Mouse (Mus musculus) kidney, embryonic 14.5 days (tissue): ENCODE measurements around the gene Ccdc167. TPM values are rescaled to one million over a fixed set of nuclear protein-coding genes. Genes with fewer than 3 reads are reported as not detected.

Source experiments
- ATAC-seq: fragments of 200-750 bp; cut with Nextera tagmentation; 2 replicates; pipeline ENCODE4 v1.8.0; 2017; ENCODE audit warnings: moderate number of reproducible peaks, mild to moderate bottlenecking, moderate TSS enrichment, moderate library complexity; ENCODE audit not compliant: low FRiP score, low TSS enrichment
- H3K27ac ChIP-seq: fragments of 300-500 bp; sonication (generic); 2 replicates; pipeline ENCODE4 v1.5.1; 2014; ENCODE audit warnings: low read depth, mild to moderate bottlenecking, low read length, moderate library complexity, mixed read lengths
- H3K27me3 ChIP-seq: fragments of 300-500 bp; sonication (generic); 2 replicates; pipeline ENCODE4 v1.6.1; 2014; ENCODE audit warnings: mild to moderate bottlenecking, low read length; ENCODE audit not compliant: control insufficient read depth, insufficient read depth
- H3K36me3 ChIP-seq: fragments of 300-500 bp; sonication (generic); 2 replicates; pipeline ENCODE4 v1.6.1; 2014; ENCODE audit warnings: low read length, mixed read lengths; ENCODE audit not compliant: control insufficient read depth, insufficient read depth
- H3K4me1 ChIP-seq: fragments of 300-500 bp; sonication (generic); 2 replicates; pipeline ENCODE4 v1.6.1; 2014; ENCODE audit warnings: low read length, mixed read lengths; ENCODE audit not compliant: control insufficient read depth, insufficient read depth
- H3K4me2 ChIP-seq: fragments of 300-500 bp; sonication (generic); replicated peaks from 2 replicates; pipeline ENCODE4 v1.6.1; 2014; ENCODE audit warnings: low read depth, mild to moderate bottlenecking, low read length
- H3K4me3 ChIP-seq: fragments of 300-500 bp; sonication (generic); 2 replicates; pipeline ENCODE4 v1.5.1; 2014; ENCODE audit warnings: mild to moderate bottlenecking, low read length
- H3K9ac ChIP-seq: fragments of 300-500 bp; sonication (generic); 2 replicates; pipeline ENCODE4 v1.6.1; 2014; ENCODE audit warnings: low read depth, mild to moderate bottlenecking, low read length, moderate library complexity
- H3K9me3 ChIP-seq: fragments of 300-500 bp; sonication (generic); 2 replicates; pipeline ENCODE4 v1.6.1; 2016; ENCODE audit warnings: low read length; ENCODE audit not compliant: control insufficient read depth
- WGBS: fragments of 180-500 bp; shearing (Covaris S2); extraction: QIAGEN DNeasy Blood & Tissue Kit; methylation state at CpG from one replicate; pipeline ENCODE4 v1.1.7; 2014; 5-methylcytosine and 5-hydroxymethylcytosine counted together
- polyA plus RNA-seq: library from polyadenylated mRNA; unstranded; fragments of >200 nt; fragmentation: Nextera tagmentation; extraction: Ambion mirVana; gene quantifications from 2 replicates; pipeline ENCODE4 v1.2.1, GENCODE M21; 2014

The Ccdc167 gene
- polyA plus RNA-seq, 1 experiment from 2014 or later: 14.8 TPM

- H3K27ac ChIP-seq: no peak overlapping the region
- no peak overlapping the region for H3K4me3 ChIP-seq
- no peaks in the 10 kb centered on the region for H3K27me3 ChIP-seq
- peaks cover 31% of the 10 kb centered on the region for H3K36me3 ChIP-seq
- H3K4me1 ChIP-seq: no peaks in the 10 kb centered on the region
- H3K9ac ChIP-seq: no peak overlapping the region
- H3K9me3 ChIP-seq: no peaks in the 10 kb centered on the region
- ATAC-seq: no peak
- H3K4me2 ChIP-seq: no peak overlapping the region
- 98% methylated on average over 4 of the region's 4 CpGs for WGBS
These were observed 47.8 kb downstream of the Ccdc167 start for GRCm38 (mm10) chr17:29669030-29669429.

- H3K36me3 ChIP-seq: peaks cover 28% of the 10 kb centered on the region
- no peak overlapping the region for H3K4me3 ChIP-seq
- no peak overlapping the region for H3K9ac ChIP-seq
- 87% methylated on average over 10 of the region's 10 CpGs for WGBS
- no peaks in the 10 kb centered on the region for H3K27me3 ChIP-seq
- no peak overlapping the region for H3K4me2 ChIP-seq
- ATAC-seq: no peak
- no peak overlapping the region for H3K27ac ChIP-seq
- no peaks in the 10 kb centered on the region for H3K9me3 ChIP-seq
- no peaks in the 10 kb centered on the region for H3K4me1 ChIP-seq
These were observed 48.5 kb downstream of the Ccdc167 start for GRCm38 (mm10) chr17:29668051-29668986.

GRCm38 (mm10) chr17:29662145-29662544 lies 54.7 kb downstream of the Ccdc167 start:
- H3K27ac ChIP-seq: no peak overlapping the region

GRCm38 (mm10) chr17:29660762-29661391 lies 56.0 kb downstream of the Ccdc167 start:
- H3K27me3 ChIP-seq: no peaks in the 10 kb centered on the region
- WGBS: under 1% methylated on average over 41 of the region's 41 CpGs
- peak overlapping the region; percentile 92 for H3K9ac ChIP-seq
- H3K27ac ChIP-seq: peak overlapping the region; percentile 89
- peak overlapping the region; percentile 63 for H3K4me2 ChIP-seq
- peak overlapping the region; percentile 99 for H3K4me3 ChIP-seq
- peak; percentile 70 for ATAC-seq
- 0 out of 2 replicates have a peak, but pooled peaks cover 4% of the 10 kb centered on the region for H3K4me1 ChIP-seq
- no peaks in the 10 kb centered on the region for H3K9me3 ChIP-seq
- peaks cover 17% of the 10 kb centered on the region; the same call in 1 of the 2 replicates for H3K36me3 ChIP-seq

More at GRCm38 (mm10) chr17:29662145-29662544, 54.7 kb downstream of the Ccdc167 start:
- no peak overlapping the region for H3K4me3 ChIP-seq
- H3K4me1 ChIP-seq: 0 out of 2 replicates have a peak, but pooled peaks cover 4% of the 10 kb centered on the region
- H3K9ac ChIP-seq: no peak overlapping the region
- H3K27me3 ChIP-seq: no peaks in the 10 kb centered on the region
- peaks cover 21% of the 10 kb centered on the region; the same call in 1 of the 2 replicates for H3K36me3 ChIP-seq
- WGBS: 90% methylated on average over 6 of the region's 6 CpGs
- no peaks in the 10 kb centered on the region for H3K9me3 ChIP-seq
- no peak for ATAC-seq
- no peak overlapping the region for H3K4me2 ChIP-seq

- WGBS: 1% methylated on average over 38 of the region's 41 CpGs
- peak; percentile 97 for ATAC-seq
- Histone ChIP-seq H3K4me2 (peak within 1 kb of the TSS; percentile 63), H3K27ac (peak within 1 kb of the TSS; percentile 89), H3K27me3 (no peaks in the 10 kb centered on the region), H3K4me3 (peak within 1 kb of the TSS; percentile 99), H3K36me3 (peaks cover 17% of the 10 kb centered on the region; the same call in 1 of the 2 replicates), H3K9ac (peak within 1 kb of the TSS; percentile 92), H3K9me3 (no peaks in the 10 kb centered on the region), H3K4me1 (0 out of 2 replicates have a peak, but pooled peaks cover 4% of the 10 kb centered on the region)
These were observed 56.6 kb downstream of the Ccdc167 start, which contains the start of gene Cmtr1 for GRCm38 (mm10) chr17:29660076-29660761. Gene Cmtr1, plus strand, starts transcription at chr17:29660595.

- Histone ChIP-seq H3K27ac (no peak overlapping the region), H3K4me3 (no peak overlapping the region), H3K9ac (no peak overlapping the region), H3K4me2 (no peak overlapping the region), H3K27me3 (no peaks in the 10 kb centered on the region), H3K4me1 (0 out of 2 replicates have a peak, but pooled peaks cover 4% of the 10 kb centered on the region), H3K9me3 (no peaks in the 10 kb centered on the region), H3K36me3 (peaks cover 6% of the 10 kb centered on the region; the same call in 1 of the 2 replicates)
- WGBS: 75% methylated on average over 2 of the region's 2 CpGs
- ATAC-seq: no peak
These were observed 58.6 kb downstream of the Ccdc167 start for GRCm38 (mm10) chr17:29658249-29658648.

GRCm38 (mm10) chr17:29642219-29642618 lies 74.6 kb downstream of the Ccdc167 start:
- Histone ChIP-seq H3K4me1 (no peaks in the 10 kb centered on the region), H3K4me3 (no peak overlapping the region), H3K27ac (no peak overlapping the region), H3K9ac (no peak overlapping the region), H3K27me3 (no peaks in the 10 kb centered on the region), H3K36me3 (peaks cover 41% of the 10 kb centered on the region), H3K9me3 (no peaks in the 10 kb centered on the region), H3K4me2 (no peak overlapping the region)
- 63% methylated on average over 3 of the region's 3 CpGs for WGBS
- no peak for ATAC-seq

- H3K9ac ChIP-seq: no peak overlapping the region
- no peaks in the 10 kb centered on the region for H3K4me1 ChIP-seq
- peaks cover 53% of the 10 kb centered on the region for H3K36me3 ChIP-seq
- no peaks in the 10 kb centered on the region for H3K27me3 ChIP-seq
- 96% methylated on average over 11 of the region's 11 CpGs for WGBS
- H3K4me2 ChIP-seq: no peak overlapping the region
- H3K4me3 ChIP-seq: no peak overlapping the region
- H3K27ac ChIP-seq: no peak overlapping the region
- no peaks in the 10 kb centered on the region for H3K9me3 ChIP-seq
- ATAC-seq: no peak
These were observed 75.9 kb downstream of the Ccdc167 start for GRCm38 (mm10) chr17:29640971-29641370.
